Mouse (Mus musculus) neural tube, embryonic 14.5 days (tissue): ENCODE data around the gene Zfp664. TPM values are rescaled to one million over a fixed set of nuclear protein-coding genes. Genes with fewer than 3 reads are reported as not detected.

Experiments used
- ATAC-seq: fragments of 200-750 bp; cut with Nextera tagmentation; 2 replicates; pipeline ENCODE4 v1.8.0; 2017; ENCODE audit warnings: low read depth, mild to moderate bottlenecking, moderate TSS enrichment, moderate library complexity
- H3K27ac ChIP-seq: fragments of 300-500 bp; sonication (generic); 2 replicates; pipeline ENCODE4 v1.5.1; 2014; ENCODE audit warnings: low read depth, mild to moderate bottlenecking, control low read depth, low read length, moderate library complexity, mixed read lengths
- H3K27me3 ChIP-seq: fragments of 300-500 bp; sonication (generic); 2 replicates; pipeline ENCODE4 v1.6.1; 2014; ENCODE audit warnings: low read length; ENCODE audit not compliant: control insufficient read depth, insufficient read depth
- H3K36me3 ChIP-seq: fragments of 300-500 bp; sonication (generic); 2 replicates; pipeline ENCODE4 v1.6.1; 2014; ENCODE audit warnings: low read length, mixed read lengths; ENCODE audit not compliant: control insufficient read depth, insufficient read depth
- H3K4me1 ChIP-seq: fragments of 300-500 bp; sonication (generic); 2 replicates; pipeline ENCODE4 v1.6.1; 2014; ENCODE audit warnings: low read length; ENCODE audit not compliant: control insufficient read depth, insufficient read depth
- H3K4me2 ChIP-seq: fragments of 300-500 bp; sonication (generic); 2 replicates; pipeline ENCODE4 v1.6.1; 2014; ENCODE audit warnings: mild to moderate bottlenecking, low read depth, low read length, control low read depth
- H3K4me3 ChIP-seq: fragments of 300-500 bp; sonication (generic); 2 replicates; pipeline ENCODE4 v1.5.1; 2014; ENCODE audit warnings: low read depth, low read length, control low read depth, mixed read lengths
- H3K9ac ChIP-seq: fragments of 300-500 bp; sonication (generic); replicated peaks from 2 replicates; pipeline ENCODE4 v1.6.1; 2014; ENCODE audit warnings: low read depth, mild to moderate bottlenecking, control low read depth, low read length, mixed read lengths
- H3K9me3 ChIP-seq: fragments of 300-500 bp; sonication (generic); 2 replicates; pipeline ENCODE4 v1.6.1; 2016; ENCODE audit warnings: low read length; ENCODE audit not compliant: control insufficient read depth
- WGBS: fragments of 180-500 bp; shearing (Covaris S2); extraction: QIAGEN DNeasy Blood & Tissue Kit; methylation state at CpG from one replicate; pipeline ENCODE4 v1.1.7; 2014; 5-methylcytosine and 5-hydroxymethylcytosine counted together
- polyA plus RNA-seq: library from polyadenylated mRNA; unstranded; fragments of >200 nt; fragmentation: Nextera tagmentation; extraction: Ambion mirVana; gene quantifications from 2 replicates; pipeline ENCODE4 v1.2.1, GENCODE M21; 2014

Zfp664 gene
- polyA plus RNA-seq, 1 experiment from 2014 or later = 88.3 TPM

DNA sequence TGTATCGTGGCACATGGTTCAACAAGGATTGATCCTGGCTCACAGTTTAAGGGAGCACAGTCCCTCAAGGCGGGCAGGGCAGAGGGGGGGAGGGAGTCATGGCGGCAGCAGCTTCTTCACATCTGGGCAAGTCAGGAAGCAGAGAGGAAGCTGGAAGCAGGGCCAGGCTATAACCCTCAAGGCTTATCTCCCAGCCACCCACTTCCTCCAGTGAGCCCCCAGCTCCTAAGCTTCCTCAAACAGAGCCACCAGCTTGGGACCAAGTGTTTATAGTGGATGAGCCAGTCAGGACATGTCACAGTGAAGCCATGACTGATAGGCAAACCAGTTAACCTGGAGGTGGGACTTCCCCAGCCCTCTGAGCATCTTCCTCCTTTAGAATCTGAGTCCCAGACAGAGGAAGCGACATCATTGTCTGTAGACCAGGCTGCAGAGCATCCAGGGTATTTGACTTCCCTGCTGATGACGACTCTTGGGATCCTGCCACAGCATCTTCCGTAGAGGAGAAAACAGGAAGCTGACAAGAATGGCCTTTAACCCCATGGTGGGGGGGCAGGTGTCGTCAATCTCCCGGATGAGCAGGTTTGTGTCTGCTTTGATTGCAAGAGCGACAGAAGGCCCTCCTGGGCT lies 67.0 kb downstream of the Zfp664 start:
- no peak overlapping the region for H3K9ac ChIP-seq
- no peak overlapping the region for H3K27ac ChIP-seq
- H3K4me3 ChIP-seq = no peak overlapping the region
- WGBS = 76% methylated on average over 9 of the region's 9 CpGs
- no peak overlapping the region for H3K4me2 ChIP-seq
- H3K9me3 ChIP-seq = no peaks in the 10 kb centered on the region
- H3K36me3 ChIP-seq = no peaks in the 10 kb centered on the region
- H3K27me3 ChIP-seq = no peaks in the 10 kb centered on the region
- 0 out of 2 replicates have a peak, but pooled peaks cover 7% of the 10 kb centered on the region for H3K4me1 ChIP-seq
- ATAC-seq = no peak

DNA sequence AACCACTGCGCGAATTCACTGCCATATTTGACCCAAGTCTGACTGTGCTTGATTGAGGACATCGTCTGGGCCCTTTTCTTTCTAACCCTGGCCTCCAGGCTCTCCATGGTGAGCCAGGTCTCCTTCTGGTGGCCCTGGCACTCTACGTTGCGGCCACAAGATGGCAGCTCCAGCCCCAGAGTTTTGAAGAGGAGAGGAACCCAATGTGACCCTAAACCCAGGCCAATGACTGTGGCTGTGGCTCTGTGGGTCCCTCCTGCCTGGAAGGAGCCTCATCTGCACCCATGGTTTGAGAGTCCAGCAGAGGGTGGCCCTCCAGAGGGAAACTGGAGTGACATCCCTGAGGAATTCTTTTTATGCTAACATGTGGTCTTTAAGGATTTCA lies 67.6 kb downstream of the Zfp664 start:
- peak; percentile 21; the same call in 1 of the 2 replicates for ATAC-seq
- H3K4me3 ChIP-seq = no peak overlapping the region
- 0 out of 2 replicates have a peak, but pooled peaks cover 7% of the 10 kb centered on the region for H3K4me1 ChIP-seq
- no peaks in the 10 kb centered on the region for H3K27me3 ChIP-seq
- no peaks in the 10 kb centered on the region for H3K9me3 ChIP-seq
- 43% methylated on average over 5 of the region's 5 CpGs for WGBS
- no peak overlapping the region for H3K9ac ChIP-seq
- no peak overlapping the region for H3K4me2 ChIP-seq
- no peak overlapping the region for H3K27ac ChIP-seq
- H3K36me3 ChIP-seq = no peaks in the 10 kb centered on the region

DNA sequence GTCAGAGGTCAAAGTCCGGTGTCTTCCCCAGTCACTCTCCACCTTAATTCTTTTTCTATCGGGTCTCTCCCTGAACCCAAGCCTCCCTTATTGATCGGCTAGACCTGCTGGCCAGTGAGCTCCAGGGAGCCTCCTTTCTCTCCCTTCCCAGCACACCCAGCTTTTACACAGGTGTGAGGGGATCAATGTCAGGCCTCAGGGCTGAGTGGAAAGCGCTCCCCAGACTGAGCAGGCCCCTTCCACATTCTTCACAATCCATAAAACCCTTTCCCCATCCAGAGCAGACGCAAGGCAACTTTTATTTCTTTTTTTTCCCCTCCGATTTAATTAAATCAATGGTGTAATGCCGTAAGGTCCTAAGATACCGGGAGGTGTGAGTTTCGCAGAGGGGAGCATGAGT lies 68.1 kb downstream of the Zfp664 start:
- Histone ChIP-seq H3K9ac (no peak overlapping the region), H3K27ac (no peak overlapping the region), H3K4me1 (0 out of 2 replicates have a peak, but pooled peaks cover 7% of the 10 kb centered on the region), H3K4me3 (no peak overlapping the region), H3K36me3 (no peaks in the 10 kb centered on the region), H3K4me2 (no peak overlapping the region), H3K9me3 (no peaks in the 10 kb centered on the region), H3K27me3 (no peaks in the 10 kb centered on the region)
- WGBS = 28% methylated on average over 9 of the region's 9 CpGs
- no peak for ATAC-seq

- peak; percentile 28; the same call in 1 of the 2 replicates for ATAC-seq
- H3K4me1 ChIP-seq = 0 out of 2 replicates have a peak, but pooled peaks cover 7% of the 10 kb centered on the region
- no peak overlapping the region for H3K9ac ChIP-seq
- 16% methylated on average over 8 of the region's 8 CpGs for WGBS
- H3K4me3 ChIP-seq = no peak overlapping the region
- no peaks in the 10 kb centered on the region for H3K27me3 ChIP-seq
- 0 out of 2 replicates have a peak overlapping the region, but pooled peaks have one; percentile 8 for H3K27ac ChIP-seq
- no peak overlapping the region for H3K4me2 ChIP-seq
- H3K9me3 ChIP-seq = no peaks in the 10 kb centered on the region
- H3K36me3 ChIP-seq = no peaks in the 10 kb centered on the region
Observed at GRCm38 (mm10) chr5:124931076-124931475, 68.6 kb downstream of the Zfp664 start.

DNA sequence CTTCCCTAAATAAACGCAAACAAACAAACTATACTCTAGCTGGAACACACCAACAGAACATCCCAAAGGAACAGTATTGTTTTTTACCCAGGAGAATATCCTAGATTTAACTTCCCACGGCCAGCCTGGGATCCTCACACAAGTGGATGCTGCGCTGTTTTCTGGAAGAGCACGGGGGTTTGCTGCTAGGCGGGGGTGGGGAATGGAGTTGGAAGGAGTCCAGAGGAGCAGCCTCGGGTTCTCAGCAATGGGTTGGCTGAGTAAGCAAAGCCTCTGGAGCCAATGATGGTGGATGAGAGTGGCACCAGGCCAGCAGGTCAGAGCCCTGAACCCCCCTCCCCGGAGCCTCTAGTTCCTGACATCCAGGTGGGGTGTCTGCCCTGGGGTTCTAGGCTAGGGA lies 72.1 kb downstream of the Zfp664 start:
- ATAC-seq = no peak
- no peak overlapping the region for H3K9ac ChIP-seq
- H3K4me2 ChIP-seq = no peak overlapping the region
- H3K27ac ChIP-seq = no peak overlapping the region
- H3K4me3 ChIP-seq = no peak overlapping the region
- 49% methylated on average over 7 of the region's 7 CpGs for WGBS
- H3K9me3 ChIP-seq = no peaks in the 10 kb centered on the region
- H3K4me1 ChIP-seq = 0 out of 2 replicates have a peak, but pooled peaks cover 7% of the 10 kb centered on the region
- H3K36me3 ChIP-seq = no peaks in the 10 kb centered on the region
- H3K27me3 ChIP-seq = no peaks in the 10 kb centered on the region

- no peak overlapping the region for H3K4me3 ChIP-seq
- no peak; the same call in 1 of the 2 replicates for ATAC-seq
Observed at GRCm38 (mm10) chr5:124943181-124943792, 80.8 kb downstream of the Zfp664 start.

DNA sequence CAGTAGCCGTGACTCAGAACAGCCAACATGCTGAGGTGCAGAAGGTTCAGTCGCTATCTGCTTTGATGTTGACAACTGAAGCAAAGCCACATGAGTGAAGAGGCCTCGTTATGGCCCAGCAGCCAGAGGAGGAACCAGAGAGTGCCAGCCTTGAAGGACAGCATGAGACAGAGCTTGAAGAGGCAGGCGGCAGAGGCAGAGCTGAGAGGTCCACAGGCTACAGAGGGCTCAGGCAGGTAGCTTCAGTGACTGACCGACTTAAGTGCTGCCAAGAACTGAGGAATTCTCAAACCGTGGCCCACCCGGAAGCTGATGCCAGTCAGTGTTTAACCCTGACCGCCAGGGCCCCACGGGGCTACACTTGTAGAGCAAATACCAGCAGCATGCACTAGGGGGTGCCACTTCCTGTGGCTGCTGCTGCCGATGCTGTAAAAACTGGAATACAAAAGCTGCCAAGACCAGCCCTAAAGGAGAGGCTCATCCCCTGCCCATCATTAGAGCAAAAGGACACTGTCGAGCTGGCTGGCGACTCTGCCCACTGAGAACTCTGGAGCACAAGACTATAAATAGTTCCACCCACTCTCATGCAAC lies 81.4 kb downstream of the Zfp664 start:
- no peak overlapping the region for H3K27ac ChIP-seq
- 55% methylated on average over 12 of the region's 12 CpGs for WGBS
- no peak overlapping the region for H3K4me2 ChIP-seq
- H3K4me1 ChIP-seq = no peaks in the 10 kb centered on the region
- H3K9ac ChIP-seq = no peak overlapping the region
- no peaks in the 10 kb centered on the region for H3K27me3 ChIP-seq
- H3K4me3 ChIP-seq = no peak overlapping the region
- no peak for ATAC-seq
- H3K9me3 ChIP-seq = no peaks in the 10 kb centered on the region
- no peaks in the 10 kb centered on the region for H3K36me3 ChIP-seq

More at GRCm38 (mm10) chr5:124943181-124943792, 80.8 kb downstream of the Zfp664 start:
- Histone ChIP-seq H3K27ac (no peak overlapping the region), H3K9ac (no peak overlapping the region), H3K4me2 (no peak overlapping the region), H3K27me3 (no peaks in the 10 kb centered on the region), H3K36me3 (no peaks in the 10 kb centered on the region), H3K9me3 (no peaks in the 10 kb centered on the region), H3K4me1 (no peaks in the 10 kb centered on the region)
- 72% methylated on average over 12 of the region's 12 CpGs for WGBS

DNA sequence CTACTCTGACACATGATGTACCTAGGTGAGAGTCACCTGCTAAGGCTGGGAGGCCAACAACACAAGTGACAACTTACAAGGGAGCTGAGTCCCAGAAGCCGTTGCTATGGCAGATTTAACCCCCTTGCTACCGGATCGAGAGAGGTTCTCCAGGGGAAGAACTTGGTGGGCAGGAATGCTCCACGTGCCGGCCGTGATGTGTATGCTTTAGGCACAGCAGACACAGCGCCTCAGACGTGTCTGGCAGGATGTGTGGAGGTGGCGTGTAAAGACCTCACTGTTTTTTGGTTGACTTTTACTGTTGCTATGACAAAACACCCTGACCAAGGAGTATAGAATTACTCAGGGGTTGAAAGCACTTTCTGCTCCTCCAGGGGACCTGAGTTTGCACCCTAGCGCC lies 81.9 kb downstream of the Zfp664 start:
- Histone ChIP-seq H3K9ac (no peak overlapping the region), H3K27me3 (no peaks in the 10 kb centered on the region), H3K4me1 (no peaks in the 10 kb centered on the region), H3K4me3 (no peak overlapping the region), H3K27ac (no peak overlapping the region), H3K4me2 (no peak overlapping the region), H3K9me3 (no peaks in the 10 kb centered on the region), H3K36me3 (no peaks in the 10 kb centered on the region)
- no peak for ATAC-seq
- WGBS = 87% methylated on average over 10 of the region's 10 CpGs

DNA sequence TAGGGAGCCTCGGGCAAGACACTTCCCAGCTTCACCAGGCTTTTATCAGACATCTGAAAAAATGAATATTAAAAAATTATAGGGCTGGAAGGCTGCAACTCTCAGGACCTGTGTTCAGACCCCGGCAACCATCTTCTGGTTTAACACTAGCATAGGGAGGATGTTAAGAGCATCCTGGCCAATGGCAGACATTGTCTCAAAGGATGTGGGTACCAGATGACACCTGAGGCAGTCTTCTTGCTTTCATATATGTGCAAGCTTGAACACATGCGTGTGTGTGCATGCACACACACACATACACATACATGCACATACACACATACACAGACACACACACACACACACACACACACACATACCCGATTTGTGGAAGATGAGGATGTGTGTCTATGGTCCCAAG lies 82.6 kb downstream of the Zfp664 start:
- ATAC-seq = no peak
- WGBS = 89% methylated on average over 4 of the region's 4 CpGs

More for the DNA sequence above, 82.6 kb downstream of the Zfp664 start:
- no peaks in the 10 kb centered on the region for H3K27me3 ChIP-seq
- no peaks in the 10 kb centered on the region for H3K9me3 ChIP-seq
- H3K4me1 ChIP-seq = no peaks in the 10 kb centered on the region
- H3K36me3 ChIP-seq = no peaks in the 10 kb centered on the region
- H3K27ac ChIP-seq = no peak overlapping the region
- no peak overlapping the region for H3K9ac ChIP-seq
- H3K4me3 ChIP-seq = no peak overlapping the region
- H3K4me2 ChIP-seq = no peak overlapping the region
